8 mouse cellular contexts compared by ENCODE assay signal in genomic region chr16:6348581-6349241, GRCm38 (mm10).
DNase-seq lines count a peak whose midpoint lies in the region; ATAC-seq and TF ChIP-seq lines count a peak whose summit lies in the region.

No protein-coding gene starts in this region.

- WGBS in heart, embryonic 10.5 days = under 1% methylated on average over 38 of the region's 41 CpGs
- WGBS in forebrain, embryonic 12.5 days = 1% methylated on average over 41 of the region's 41 CpGs
- WGBS in intestine, embryonic 15.5 days = under 1% methylated on average over 41 of the region's 41 CpGs
- WGBS in liver, embryonic 12.5 days (ENCODE audit: insufficient replicate concordance) = 2% methylated on average over 41 of the region's 41 CpGs

- no peak overlapping the region for H3K27ac ChIP-seq in heart, embryonic 10.5 days
- peak overlapping the region; percentile 59 for H3K27ac ChIP-seq in forebrain, embryonic 12.5 days
- H3K27ac ChIP-seq in intestine, embryonic 15.5 days = no peak overlapping the region
- H3K27ac ChIP-seq in liver, embryonic 12.5 days = no peak overlapping the region

- H3K9ac ChIP-seq in forebrain, embryonic 12.5 days = peak overlapping the region; percentile 61
- H3K9ac ChIP-seq in intestine, embryonic 15.5 days = no peak overlapping the region
- no peak overlapping the region for H3K9ac ChIP-seq in liver, embryonic 12.5 days

- peaks cover 10% of the 10 kb centered on the region for H3K4me1 ChIP-seq in heart, embryonic 10.5 days
- H3K4me1 ChIP-seq in forebrain, embryonic 12.5 days = peaks cover 12% of the 10 kb centered on the region
- no peaks in the 10 kb centered on the region for H3K4me1 ChIP-seq in intestine, embryonic 15.5 days (replicated peaks)
- H3K4me1 ChIP-seq in liver, embryonic 12.5 days = no peaks in the 10 kb centered on the region

- peak; percentile 6; the same call in 1 of the 2 replicates for TF ChIP-seq POLR2A in brain, embryonic 14.5 days (IDR thresholded peaks at IDR 0.05; ENCODE audit: borderline replicate concordance, extremely low read depth, insufficient read depth, insufficient read length, poor library complexity, severe bottlenecking)

- peak overlapping the region; percentile 50 for H3K4me3 ChIP-seq in heart, embryonic 10.5 days
- H3K4me3 ChIP-seq in forebrain, embryonic 12.5 days (replicated peaks) = peak overlapping the region; percentile 47
- peak overlapping the region; percentile 18 for H3K4me3 ChIP-seq in intestine, embryonic 15.5 days (replicated peaks)
- H3K4me3 ChIP-seq in liver, embryonic 12.5 days = no peak overlapping the region

- no peaks in the 10 kb centered on the region for H3K9me3 ChIP-seq in heart, embryonic 10.5 days
- no peaks in the 10 kb centered on the region for H3K9me3 ChIP-seq in forebrain, embryonic 12.5 days
- no peaks in the 10 kb centered on the region for H3K9me3 ChIP-seq in intestine, embryonic 15.5 days
- H3K9me3 ChIP-seq in liver, embryonic 12.5 days (replicated peaks) = no peaks in the 10 kb centered on the region

- peak overlapping the region; percentile 77 for H3K4me2 ChIP-seq in forebrain, embryonic 12.5 days
- peak overlapping the region; percentile 52 for H3K4me2 ChIP-seq in intestine, embryonic 15.5 days (replicated peaks)
- H3K4me2 ChIP-seq in liver, embryonic 12.5 days = peak overlapping the region; percentile 16; the same call in 1 of the 2 replicates

- no peak for TF ChIP-seq CTCF in brain, embryonic 14.5 days (IDR thresholded peaks at IDR 0.05; ENCODE audit: borderline replicate concordance, extremely low read depth, insufficient read depth, insufficient read length)

- peaks cover 39% of the 10 kb centered on the region for H3K27me3 ChIP-seq in heart, embryonic 10.5 days (ENCODE audit: insufficient read depth, poor library complexity, severe bottlenecking)
- peaks cover 47% of the 10 kb centered on the region for H3K27me3 ChIP-seq in forebrain, embryonic 12.5 days
- peaks cover 27% of the 10 kb centered on the region for H3K27me3 ChIP-seq in intestine, embryonic 15.5 days (replicated peaks)
- H3K27me3 ChIP-seq in liver, embryonic 12.5 days (replicated peaks) = peaks cover 30% of the 10 kb centered on the region

- no peaks in the 10 kb centered on the region for H3K36me3 ChIP-seq in heart, embryonic 10.5 days
- no peaks in the 10 kb centered on the region for H3K36me3 ChIP-seq in forebrain, embryonic 12.5 days (replicated peaks)
- no peaks in the 10 kb centered on the region for H3K36me3 ChIP-seq in intestine, embryonic 15.5 days
- no peaks in the 10 kb centered on the region for H3K36me3 ChIP-seq in liver, embryonic 12.5 days

- no peak for DNase-seq in heart, embryonic 10.5 days (ENCODE audit: low spot score)
- no peak for DNase-seq in heart, adult 8-10 months (ENCODE audit: low spot score)
- peak; percentile 93 for DNase-seq in brain, embryonic 14.5 days (ENCODE audit: low read depth)
- DNase-seq in right cerebral cortex, postnatal 25 days = peak; percentile 78

- peak; percentile 89 for ATAC-seq in forebrain, embryonic 12.5 days (ENCODE audit: low FRiP score)
- 0 out of 2 replicates have a peak, but pooled peaks have one; percentile 31 for ATAC-seq in intestine, embryonic 15.5 days
- no peak for ATAC-seq in liver, embryonic 12.5 days
- ATAC-seq in megakaryocyte-erythroid progenitor cell, adult 5-6 weeks (replicated peaks; ENCODE audit: low FRiP score, low TSS enrichment, poor library complexity, severe bottlenecking) = no peak

Comparison
In these comparisons a context has a peak if more than half of its experiments do, and no peak if none do; other contexts are left out.
1. DNase-seq: peak in brain, embryonic 14.5 days (single experiment) and right cerebral cortex, postnatal 25 days (single experiment); none in heart, embryonic 10.5 days (single experiment) and heart, adult 8-10 months (single experiment).
2. ATAC-seq: peak in forebrain, embryonic 12.5 days (single experiment) and intestine, embryonic 15.5 days (single experiment); none in liver, embryonic 12.5 days (single experiment) and megakaryocyte-erythroid progenitor cell, adult 5-6 weeks (single experiment).
3. H3K4me2 ChIP-seq: peak in every context shown above with its lines; median percentile 77 in forebrain, embryonic 12.5 days; 52 in intestine, embryonic 15.5 days; 16 in liver, embryonic 12.5 days.